Mouse (Mus musculus): ENCODE data around the gene Tmem151a.

The Tmem151a gene

DNA sequence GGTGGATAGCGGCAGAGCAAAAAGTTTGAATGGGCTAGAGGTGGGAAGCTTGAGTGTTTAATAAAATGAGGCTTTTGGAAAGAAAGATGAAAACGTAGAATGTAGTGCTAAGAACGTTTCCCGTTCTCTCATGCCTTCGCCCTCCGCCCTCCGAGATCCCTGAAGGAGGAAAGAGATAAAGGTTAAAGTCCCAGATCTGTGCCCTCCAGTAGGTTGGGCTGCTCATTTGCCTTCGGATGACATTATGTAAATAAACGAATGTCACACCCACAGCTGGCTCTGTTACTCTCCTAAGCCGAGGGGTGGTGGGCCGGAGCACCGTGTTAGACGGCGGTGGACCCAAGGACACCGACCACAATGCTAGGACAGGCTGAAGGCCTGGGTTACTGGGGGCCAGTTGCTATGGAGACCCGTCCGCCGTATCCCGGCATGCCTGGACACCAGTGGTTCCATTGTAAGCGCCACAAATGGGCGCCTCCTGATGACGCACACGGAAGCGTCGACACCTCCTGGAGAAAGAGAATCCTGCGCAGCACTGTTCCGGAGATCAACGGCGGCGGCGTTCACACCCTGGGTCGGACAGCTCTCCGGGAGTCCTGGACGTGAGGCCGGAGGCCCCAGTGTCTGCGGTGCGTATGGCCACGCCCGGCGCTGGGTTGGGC, 44.3 kb downstream of the Tmem151a start, which contains the start of gene Brms1:
Brms1 (plus strand) TSS at position 493 of the 662 bp plus-strand sequence.
- DNase-seq (ENCODE audit: low spot score) = peak; percentile 85

- DNase-seq (ENCODE audit: low spot score) = no peak
These were observed 45.8 kb downstream of the Tmem151a start for GRCm38 (mm10) chr19:5039301-5040114.

DNA sequence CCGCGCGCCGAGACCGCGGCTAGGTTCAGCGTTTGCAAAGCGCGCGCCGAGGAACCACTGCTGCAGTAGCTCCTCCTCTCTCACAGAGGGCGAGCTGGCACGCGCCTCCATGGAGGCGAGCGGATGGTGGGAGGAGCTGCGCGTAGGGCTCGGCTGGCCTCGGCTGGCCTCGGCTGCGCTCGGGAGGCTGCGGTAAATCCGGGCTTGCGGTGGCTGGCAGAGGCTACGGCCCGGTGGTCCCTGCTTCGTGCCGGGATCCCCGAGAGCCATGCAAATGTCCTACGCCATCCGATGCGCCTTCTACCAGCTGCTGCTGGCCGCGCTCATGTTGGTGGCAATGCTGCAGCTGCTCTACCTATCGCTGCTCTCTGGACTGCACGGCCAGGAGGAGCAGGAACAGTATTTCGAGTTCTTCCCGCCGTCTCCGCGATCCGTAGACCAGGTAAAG, 46.6 kb downstream of the Tmem151a start, which contains the start of the genes B4gat1 and AC124502.3:
B4gat1 (plus strand) TSS at position 118 of the 448 bp plus-strand sequence.
AC124502.3 (plus strand) TSS at position 183 of the 448 bp plus-strand sequence.
- peak; percentile 81 for DNase-seq (ENCODE audit: low spot score)

GRCm38 (mm10) chr19:5037678-5038571, 47.4 kb downstream of the Tmem151a start:
- peak; percentile 73 for DNase-seq (ENCODE audit: low spot score)

- DNase-seq (ENCODE audit: low spot score) = no peak
These were observed 48.8 kb downstream of the Tmem151a start for GRCm38 (mm10) chr19:5036577-5036976.

DNA sequence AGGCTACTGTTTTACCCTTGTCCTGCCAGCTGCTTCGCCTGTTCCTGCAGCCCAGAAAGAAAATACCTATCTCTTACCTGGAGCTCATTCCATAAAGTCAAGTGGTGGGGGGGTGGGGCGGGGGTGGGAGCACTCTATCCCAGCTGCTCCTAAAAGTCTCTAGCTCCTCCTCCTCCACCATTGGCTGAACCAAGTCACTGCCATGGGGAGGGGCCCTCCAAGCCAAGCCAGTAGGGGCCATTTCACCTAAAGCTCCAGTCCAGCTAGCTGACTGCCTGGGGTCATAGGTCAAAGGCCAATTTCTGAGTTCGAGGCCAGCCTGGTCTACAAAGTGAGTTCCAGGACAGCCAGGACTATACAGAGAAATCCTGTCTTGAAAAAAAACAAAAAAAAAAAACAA, 52.6 kb downstream of the Tmem151a start:
- DNase-seq (ENCODE audit: low spot score) = no peak

- DNase-seq (ENCODE audit: low spot score) = no peak
These were observed 59.2 kb downstream of the Tmem151a start for GRCm38 (mm10) chr19:5026111-5026510.

DNA sequence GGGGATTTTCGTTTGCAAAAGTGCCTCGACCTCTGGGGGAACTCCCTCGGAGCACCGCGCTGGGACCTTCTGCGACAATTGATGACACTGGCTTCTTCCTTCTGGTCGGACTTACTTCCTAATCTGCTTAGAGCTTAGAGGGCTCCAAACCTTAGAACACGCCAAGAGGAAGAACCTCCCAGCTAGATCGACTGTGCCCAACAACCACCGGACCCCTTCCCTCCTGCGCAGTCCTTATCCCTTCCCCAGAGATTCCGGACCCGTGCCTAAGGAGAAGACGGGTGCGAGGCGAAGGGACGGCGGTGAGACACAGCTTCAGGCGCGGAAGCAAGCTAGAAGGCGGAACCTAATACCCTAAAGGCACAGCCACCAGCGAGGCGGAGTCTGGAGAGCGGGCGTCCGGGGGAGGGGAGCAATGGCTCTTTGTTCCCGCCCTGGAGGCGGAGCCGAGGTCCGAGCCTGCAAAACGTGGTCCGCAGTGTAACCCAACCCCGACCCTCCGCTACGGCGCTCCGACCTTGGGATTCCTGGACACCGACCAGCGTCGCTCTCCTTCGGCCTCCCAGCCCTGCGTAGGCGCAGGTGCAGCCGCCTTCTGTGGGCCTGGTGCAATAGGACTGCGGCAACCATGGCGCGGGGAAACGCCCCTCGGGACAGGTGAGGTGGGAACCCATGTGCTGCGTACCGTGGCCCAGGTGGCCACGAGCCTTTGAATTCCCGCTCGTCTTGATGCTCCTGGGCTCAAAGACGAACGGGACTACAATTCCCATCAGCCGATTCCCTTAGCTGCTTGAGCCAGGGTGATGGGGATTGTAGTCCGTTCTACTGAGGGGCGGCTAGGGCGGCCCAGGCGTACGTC, 61.5 kb downstream of the Tmem151a start, which contains the start of gene Slc29a2:
Slc29a2 (plus strand) TSS at position 240 of the 859 bp plus-strand sequence.
- DNase-seq (ENCODE audit: low spot score) = peak; percentile 80

GRCm38 (mm10) chr19:5021416-5021815, 63.9 kb downstream of the Tmem151a start:
- no peak for DNase-seq (ENCODE audit: low spot score)
